Mouse (Mus musculus) urinary bladder, postnatal 4 days (tissue): ENCODE measurements around the gene Plin5.

ENCODE experiments used
- DNase-seq, 2 experiments: peaks; one replicate each; pipeline ENCODE4 v3.0.0; 2021 to 2022; ENCODE audit warnings: low spot score in 2 of 2

The Plin5 gene

DNA sequence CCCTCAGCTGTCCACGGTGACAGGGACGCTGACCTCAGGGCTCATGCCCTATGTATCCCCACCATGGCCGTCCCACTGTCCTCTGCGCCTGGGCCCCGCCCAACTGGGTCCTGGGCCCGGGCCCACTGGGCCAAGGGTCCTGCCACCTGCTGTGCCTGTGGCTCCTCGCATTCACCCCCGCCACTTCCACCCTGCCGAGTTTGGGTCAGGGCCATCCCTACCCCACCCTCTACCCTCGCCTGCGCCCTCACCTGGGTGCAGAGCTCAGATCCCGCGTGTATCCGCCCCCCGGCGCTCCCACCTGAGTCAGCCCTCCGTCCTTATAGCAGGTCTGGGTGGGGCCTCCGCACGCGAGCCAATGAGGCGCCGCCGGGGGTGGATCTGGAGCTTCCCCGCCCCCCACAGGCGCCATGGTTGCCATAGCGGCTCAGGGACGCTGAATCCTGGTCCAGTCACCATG lies at the start of gene Plin5:
TSS of gene Plin5 (minus strand) at position 346 of the 460 bp plus-strand sequence.
- DNase-seq = no peak

DNA sequence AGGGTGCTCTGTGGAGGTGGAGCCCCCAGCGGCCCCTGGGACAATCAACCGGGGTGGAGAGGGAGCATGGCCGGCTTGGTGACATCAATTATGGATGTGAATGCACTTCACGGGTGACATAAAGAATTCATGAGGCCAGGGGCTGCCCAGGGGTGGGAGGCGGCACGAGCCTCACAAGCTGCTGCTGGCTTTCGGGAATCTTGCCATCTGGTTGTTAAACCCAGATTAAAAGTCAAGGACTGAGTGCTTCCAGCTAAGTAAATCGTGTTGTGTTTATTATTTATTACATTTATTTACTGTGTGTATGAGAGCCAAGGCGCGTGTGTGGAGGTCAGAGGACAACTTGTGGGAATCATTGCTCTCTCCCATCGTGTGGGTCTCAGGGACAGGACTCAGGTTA lies 48.3 kb upstream of the Plin5 start:
- no peak for DNase-seq

DNA sequence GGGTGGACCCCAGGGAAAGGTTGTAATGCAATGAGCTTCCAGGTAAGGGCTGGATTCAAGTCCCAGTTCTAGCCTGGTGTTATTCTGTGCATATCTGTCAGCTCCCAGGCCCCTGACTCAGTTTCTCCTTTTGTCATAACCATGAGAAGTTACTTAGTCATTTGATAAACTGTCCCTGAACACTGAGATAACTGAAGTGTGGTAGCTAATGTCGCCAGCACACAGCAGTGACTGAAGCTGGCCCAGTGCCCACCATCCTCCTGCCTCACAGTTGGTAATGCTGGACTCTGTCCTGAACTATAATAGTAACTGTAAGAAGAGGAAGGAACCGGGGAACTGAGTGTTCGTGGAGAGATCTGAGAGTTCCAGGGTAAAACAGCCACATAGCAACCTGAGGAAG lies 47.1 kb upstream of the Plin5 start:
- DNase-seq = no peak

DNA sequence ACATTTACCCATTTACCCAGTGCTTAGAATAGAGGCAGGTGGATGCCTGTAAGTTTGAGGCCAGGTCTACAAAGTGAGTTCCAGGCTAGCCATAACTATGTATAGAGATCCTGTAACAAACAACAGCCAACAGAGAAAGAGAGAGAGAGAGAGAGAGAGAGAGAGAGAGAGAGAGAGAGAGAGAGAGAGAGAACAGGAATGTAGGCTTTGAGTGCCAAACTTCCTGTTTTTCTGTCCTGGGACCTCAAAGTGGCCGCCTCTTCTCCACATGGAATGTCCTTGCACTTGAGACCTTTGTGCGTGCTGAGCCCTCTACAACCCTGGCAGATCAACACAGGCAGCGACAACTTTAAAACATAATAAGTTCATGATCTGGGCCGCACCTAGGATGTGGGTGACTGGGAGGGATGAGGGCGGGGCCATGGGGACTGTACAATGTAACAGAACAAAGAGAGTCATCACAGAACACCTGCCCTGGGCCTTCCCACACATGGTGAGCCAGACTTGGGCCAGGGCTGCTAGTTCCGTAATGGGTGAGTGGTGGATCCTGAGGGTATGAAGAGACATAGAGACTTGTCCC lies 46.2 kb upstream of the Plin5 start:
- DNase-seq = no peak

DNA sequence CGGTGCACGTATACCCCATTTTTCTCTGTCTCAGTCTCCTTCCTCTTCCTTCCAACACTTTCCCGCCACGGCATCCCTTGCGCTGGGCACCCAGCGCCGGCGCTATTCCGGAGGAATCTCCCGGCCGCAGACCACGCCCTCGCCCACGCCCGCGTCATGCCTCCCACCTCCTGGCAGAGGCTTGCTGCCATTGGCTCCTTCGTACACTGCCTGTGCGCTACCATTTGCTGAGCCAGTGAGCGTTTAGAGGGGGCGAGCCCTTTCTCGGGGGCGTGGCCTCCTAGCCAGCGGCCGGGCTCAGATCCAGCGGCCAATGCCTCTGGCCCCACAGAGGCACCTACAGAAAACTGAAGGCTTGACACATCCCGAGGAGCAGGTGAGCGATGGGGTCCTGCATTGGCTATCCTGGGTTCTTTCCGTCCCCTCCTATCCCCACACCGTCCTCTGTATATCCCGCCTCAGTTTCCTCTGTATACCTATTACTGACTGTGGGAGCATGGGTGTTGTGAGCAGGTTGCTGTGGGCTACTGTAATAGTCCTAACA lies 44.9 kb upstream of the Plin5 start, which contains the start of gene Tnfaip8l1:
TSS of gene Tnfaip8l1 (plus strand) at position 247 of the 544 bp plus-strand sequence.
- DNase-seq = peak; percentile 91 to 94

DNA sequence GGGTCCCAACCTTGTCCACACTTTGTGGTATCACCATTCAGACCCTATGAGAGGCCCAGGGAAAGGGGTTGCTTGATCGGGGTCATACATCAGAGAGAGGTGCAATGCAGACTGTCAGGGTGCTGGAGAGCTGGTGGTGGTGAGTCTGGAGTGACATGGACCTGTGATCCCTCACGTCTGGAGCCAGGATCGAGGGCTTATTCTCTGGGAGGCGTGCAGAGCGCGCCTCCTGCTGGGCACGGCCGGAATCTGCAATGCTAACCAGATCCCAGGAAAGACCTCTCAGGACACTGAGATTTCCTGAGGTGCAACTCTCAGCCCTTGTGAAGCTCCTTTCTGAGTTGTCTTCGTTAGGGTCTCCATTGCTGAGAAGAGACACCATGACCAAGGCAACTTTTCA lies 42.3 kb upstream of the Plin5 start:
- no peak for DNase-seq

DNA sequence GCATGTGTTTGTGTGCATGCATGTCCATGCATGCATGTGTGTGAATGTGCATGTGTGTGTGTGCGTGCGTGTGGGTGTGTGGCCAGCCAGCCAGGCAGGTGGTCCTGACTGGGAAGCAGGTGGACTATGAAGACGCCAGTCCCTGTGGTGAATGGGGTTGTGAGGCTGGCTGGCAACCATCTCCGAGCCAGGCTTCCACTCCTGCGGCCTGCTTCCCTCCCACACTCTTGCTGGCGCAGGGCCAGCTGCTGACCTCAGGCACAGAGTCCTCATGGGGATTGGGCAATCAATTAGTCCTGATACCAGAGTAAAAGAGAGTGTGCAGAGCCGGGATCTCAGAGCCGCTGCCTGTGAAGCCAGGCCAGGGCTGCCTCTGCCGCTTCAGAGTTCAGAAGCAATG lies 36.2 kb upstream of the Plin5 start:
- DNase-seq = peak; percentile 46 to 79

DNA sequence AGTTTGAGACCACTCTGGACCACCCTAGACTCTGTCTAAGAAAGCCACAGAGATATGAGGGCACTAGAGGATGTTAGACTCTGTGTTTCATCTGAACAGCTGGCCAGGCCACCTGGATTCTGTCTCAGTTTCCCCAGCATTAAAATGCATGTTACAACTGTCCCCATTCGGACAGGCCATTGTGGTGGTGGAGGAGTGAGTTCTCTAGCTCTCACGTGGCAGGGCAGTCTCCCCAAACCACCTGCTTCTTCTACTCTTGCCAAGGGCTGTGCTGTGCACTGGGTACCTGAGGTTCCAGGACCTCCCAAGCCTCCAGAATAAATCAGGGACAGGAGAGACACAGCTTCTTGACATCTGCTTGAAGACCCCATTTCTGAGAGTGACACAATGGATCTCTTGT lies 32.5 kb upstream of the Plin5 start:
- no peak for DNase-seq

DNA sequence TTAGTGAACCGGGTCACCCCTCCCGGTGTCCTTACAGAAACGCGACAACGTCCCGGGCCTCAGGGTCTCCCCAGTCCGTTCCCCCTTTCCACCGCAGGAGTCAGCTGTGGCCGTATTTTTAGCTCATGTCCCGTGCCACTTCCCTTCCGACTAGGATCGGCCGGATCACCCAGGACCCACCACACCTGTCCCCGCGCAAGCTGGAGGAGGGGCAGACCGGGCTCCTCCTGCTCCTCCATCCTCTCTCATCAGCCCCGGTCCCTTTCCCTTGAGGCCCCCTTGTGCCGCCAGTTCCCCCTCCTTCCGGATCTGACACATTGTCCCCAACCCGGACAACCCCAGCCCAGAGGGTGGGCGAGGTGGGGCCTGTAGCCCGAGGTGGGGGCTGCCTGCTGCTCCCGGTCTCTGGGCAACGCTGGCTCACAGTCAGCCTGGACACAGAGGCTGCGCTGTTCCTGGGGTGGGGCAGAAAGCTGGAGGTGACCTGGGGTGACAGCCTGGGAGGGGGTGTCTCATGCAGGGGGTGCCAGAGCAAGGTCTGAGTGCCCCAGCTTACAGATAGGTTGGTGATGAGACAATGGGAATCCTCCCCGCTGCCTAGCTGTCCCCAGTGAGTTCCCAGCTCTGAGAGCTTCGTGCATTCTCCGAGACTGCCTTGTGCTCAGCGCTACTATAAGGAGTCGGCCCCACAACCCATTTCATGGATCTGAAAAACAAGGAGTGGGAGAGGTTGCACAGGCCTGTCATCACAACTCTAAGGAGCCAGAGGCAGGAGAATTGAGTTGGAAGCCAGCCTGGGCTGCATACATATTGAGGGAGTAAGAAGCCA lies 31.6 kb upstream of the Plin5 start:
- DNase-seq = no peak

DNA sequence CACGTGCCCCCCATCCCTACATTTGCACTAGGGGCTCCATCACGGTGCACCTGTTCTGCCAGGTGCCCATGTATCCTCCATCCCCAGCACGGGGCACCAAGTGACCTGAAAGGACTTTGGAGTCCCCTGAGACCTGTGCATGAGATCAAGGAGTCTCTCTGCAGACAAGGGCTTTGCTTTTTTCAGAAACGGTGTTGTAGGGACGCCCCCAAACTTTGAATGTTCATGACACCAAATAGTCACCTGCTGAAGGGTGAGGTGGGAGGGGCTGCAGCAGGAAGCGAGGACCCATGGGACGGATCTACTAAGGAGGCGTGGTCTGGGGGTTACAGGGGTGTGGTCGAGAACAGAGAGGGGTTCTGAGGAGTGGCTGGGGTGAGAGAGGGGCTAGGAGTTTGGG lies 30.9 kb upstream of the Plin5 start:
- DNase-seq = no peak

DNA sequence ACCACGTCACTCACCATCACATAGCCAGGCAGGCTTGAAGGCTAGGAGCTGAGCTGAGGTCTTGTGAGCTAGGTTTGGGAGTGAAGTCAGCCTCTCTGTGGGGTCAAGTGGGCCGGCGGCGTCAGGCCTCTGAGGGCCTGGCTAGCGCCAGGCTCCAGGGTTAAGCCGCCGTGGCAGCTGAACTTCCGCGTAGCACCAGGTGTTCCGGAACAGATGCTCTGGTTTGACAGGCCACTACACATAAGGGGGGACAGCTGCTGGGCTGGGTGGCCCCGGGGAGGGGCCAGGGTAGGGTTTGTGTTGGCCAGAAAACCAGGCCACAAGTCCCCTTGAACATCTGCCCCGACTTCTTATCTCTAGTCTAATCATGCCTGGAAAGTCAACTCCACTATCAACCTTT lies 30.0 kb upstream of the Plin5 start:
- no peak for DNase-seq

DNA sequence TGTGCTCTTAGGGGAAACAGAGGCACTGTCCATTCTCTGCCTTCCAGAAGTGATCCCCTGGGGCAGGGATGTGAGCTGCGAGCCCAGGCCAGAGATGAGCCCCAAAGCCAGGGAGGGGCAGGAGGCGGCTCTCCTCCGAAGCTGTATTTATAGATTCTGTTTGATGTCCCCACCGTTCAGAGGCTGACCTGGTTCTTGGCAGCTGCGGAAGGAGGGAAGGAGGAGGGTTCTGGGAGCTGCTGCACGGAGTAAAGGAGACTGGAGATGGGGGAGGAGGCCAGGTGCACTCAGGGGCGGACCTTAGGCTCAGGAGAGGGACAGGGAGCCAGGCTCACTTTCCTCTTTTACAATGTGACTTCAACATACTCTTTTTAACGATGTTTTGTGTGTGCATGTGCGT lies 28.7 kb upstream of the Plin5 start:
- DNase-seq = no peak

DNA sequence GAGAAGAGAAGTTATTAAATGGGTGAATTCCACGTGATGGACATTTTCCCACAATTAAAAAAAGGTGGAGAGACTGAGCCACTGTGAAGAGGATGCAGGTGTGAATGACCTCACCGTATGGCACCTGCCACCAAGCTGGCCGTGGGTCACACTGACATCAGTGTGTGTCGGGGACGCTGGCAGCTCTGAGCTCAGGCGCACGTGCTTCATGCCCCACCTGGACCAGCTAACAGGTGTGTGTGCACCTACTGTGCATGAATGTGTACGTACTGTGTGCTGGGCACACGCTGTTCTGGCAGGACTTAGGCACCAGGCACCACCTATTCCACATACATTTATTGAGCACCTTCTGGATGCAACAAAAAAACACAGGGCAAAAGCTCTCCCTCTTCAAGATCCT lies 27.1 kb upstream of the Plin5 start:
- no peak for DNase-seq

DNA sequence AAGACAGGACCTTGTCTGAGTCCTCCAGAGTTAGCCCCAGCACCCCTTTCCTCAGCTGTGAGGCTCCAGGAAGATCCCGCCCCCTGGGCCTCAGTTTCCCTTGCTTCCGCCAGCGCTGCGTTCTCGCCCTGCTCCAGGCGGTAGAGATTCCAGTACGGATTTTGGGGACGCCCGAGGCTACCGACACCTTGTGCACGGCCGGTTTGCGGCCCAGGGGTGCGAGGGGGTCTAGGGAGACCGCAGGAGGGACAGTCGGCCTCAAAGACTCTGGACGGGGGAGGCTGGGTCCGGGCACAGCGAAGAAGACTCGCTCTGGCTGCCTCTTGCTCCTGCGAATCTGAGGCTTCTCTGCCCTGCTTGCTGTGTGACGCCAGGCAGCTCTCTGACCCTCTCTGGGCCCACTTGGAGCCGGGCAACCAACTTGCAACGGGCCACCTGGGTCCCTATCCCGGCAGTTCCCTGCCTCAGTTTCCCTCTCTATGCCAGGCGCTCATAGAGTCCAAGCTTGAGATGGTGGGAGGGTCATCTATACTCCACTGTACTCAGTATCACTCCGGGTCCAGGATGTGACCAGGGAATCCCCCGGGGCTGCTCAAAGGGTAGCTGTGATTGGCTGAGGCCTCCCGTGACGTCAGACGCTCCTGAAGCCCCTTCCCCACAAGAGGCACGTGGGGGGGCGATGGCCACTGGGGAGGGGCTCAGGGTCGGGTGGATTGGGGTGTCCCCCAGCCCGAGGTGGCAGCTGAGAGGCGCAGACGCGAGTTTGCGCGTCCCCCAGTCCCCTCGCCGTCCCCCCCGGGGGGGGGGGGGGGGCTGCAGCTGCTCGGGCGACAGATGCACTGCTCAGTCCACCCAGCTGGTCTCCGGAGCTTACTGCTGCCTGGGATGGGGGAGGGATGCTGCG lies 24.6 kb upstream of the Plin5 start:
- no peak for DNase-seq

DNA sequence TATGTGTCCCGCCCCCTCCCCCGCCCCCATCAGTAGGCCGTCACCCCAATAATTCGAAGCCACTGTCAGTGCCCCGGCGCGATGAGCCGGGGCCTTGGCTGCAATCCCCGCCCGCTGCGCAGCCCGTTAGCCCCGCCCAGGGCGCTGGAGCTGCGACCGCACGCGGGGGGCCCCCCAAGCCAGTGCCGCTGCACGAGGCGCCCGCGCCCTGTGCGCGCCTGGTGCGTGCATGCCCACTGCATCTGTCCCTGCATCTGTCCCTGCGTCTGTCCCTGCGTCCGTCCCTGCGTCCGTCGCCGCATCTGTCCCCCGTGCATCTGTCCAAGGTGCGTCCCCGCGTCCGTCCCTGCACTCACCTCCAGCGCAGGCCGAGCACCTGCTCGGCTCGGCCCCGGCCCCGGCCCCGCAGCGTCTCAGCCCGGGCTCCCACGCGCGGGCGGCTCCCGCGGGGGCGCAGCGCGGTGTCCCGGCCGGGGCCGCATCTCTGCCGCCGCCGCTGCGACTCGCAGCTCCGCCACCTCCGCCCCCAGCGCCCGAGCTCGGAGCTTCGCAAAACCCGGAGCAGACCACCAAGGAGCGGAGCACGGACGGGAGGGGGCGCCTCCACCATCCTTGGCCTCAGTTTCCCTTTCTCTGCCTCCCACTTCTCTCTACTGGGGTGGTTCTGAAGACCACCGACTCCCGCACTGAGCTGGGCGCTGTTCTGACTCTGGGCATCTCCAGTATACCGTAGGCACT lies 22.6 kb upstream of the Plin5 start, which contains the start of gene Sema6b:
TSS of gene Sema6b (minus strand) at position 486 of the 738 bp plus-strand sequence.
- no peak for DNase-seq

DNA sequence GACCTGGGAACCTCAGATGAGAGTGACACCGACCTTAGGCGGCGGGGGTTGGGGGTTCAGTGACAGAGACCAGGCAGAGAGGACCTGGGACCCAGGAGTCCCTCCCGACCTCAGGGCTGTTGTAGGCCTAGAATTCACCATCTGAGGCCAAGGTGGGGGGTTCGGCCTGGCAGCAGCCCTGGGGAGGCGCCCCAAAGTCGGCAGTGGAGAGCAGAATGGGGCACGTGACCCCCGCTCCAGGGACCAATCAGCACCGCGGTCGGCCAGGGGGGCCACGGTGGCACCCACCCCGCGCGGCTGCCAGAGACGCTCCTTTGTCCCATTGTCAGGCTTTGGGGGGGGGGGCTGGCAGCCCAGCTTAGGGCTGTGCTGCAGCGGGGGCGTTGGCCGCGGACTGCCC lies 22.0 kb upstream of the Plin5 start:
- DNase-seq = no peak

DNA sequence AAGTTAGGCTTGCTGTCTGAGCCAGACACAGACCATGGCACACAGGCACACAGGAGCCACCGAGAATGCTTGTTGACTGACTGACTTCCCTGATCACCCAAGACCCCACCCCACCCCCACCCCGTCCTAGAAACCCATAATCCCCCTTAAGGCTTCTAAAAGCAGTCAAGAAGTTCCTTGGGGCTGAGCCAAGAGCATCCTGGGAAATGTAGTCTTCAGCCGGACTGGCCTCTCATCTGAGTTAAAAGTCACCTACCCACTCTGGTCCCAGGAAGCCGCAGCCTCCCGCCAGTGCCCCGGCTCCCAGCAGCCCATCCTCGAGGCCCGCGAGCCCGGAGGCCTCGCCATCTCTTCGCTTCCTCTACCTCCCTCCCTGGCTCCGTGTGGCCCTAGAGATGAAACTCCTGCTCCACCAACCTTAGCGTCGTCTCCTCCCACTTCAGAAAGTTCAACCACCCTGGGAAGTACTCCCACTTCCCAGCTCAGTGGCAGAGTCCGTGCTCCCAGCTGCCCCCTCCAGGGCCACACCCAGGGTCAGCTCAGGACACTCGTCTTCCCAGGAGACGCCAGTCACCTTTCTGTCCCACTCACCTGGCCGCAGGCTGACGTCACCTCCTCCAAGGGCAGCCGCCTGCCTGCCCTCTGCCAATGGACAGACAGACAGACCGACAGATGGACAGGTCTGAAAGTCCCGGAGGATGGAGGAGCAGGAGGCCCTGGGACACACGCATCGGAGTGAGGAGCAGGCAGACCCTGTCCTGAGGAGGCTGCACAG lies 20.6 kb upstream of the Plin5 start:
- DNase-seq = no peak

DNA sequence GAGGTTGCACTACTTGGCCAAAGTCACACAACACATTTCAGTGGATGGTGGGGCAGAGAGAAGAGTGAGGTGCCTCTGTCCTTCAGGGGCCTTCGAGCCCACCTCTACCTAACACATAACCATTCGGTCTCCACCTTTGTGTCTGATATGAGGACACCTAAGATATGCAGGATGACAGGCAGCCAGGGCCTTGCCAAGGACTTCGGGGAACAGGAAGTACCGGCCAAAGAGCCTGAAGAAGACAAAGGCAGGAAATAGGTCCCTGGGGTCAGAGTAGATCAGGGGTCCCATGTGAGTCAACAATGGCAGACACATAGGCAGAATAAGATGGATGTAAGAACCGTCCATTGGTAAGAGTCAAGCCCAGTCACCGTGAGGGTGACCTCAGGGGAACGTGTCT lies 19.2 kb upstream of the Plin5 start:
- no peak for DNase-seq

DNA sequence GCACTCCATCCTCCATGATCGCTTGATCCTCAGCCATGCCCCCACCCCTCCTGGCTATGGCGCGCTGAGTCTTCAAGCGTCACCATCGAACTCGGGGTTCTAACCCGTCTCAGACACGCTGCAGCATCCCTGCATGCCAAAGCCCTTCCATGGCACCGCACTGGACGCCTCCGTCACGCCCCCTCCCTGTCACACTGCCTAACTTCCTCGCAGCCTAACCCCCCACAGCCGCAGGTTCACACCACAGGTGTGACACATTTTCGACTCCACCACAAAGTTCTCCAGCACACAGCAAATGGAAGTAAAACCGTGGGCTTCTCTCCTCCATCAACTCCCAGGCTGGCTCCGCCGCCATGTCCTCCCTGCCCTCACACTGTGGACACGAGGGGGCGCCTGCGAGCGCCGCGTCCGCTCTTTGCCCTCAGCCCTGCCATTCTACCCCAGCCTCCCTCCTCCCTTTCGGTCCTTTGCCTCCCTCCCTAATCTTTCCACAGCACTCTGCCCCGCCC lies 17.1 kb upstream of the Plin5 start:
- DNase-seq = no peak
